In genomic region chr5:114593161-114593821, GRCm38 (mm10) we compare ENCODE assay signal across 12 mouse cellular contexts. TPM values are rescaled to one million over a fixed set of nuclear protein-coding genes. Genes with fewer than 3 reads are reported as not detected.
DNase-seq lines count a peak whose midpoint lies in the region; ATAC-seq lines count a peak whose summit lies in the region.
"Had no signal": no experiment of that assay in that cellular context is flagged by ENCODE, and none has a peak within 500 bp of the region (broad histone marks: within the 10 kb centered on the region; RNA-seq: fewer than 3 reads in every experiment).

No protein-coding gene starts in this region.

- H3K4me3 ChIP-seq in megakaryocyte, embryonic 14.5 days (replicated peaks), result peak overlapping the region; percentile 15
- no peak overlapping the region for H3K4me3 ChIP-seq in embryonic facial prominence, embryonic 14.5 days (ENCODE audit: low read depth, low read length)
- H3K4me3 ChIP-seq in hindbrain, embryonic 15.5 days, result no peak overlapping the region
- no peak overlapping the region for H3K4me3 ChIP-seq in midbrain, embryonic 16.5 days (ENCODE audit: low read depth, low read length)
- H3K4me3 ChIP-seq: heart, embryonic 15.5 days had no signal

- H3K36me3 ChIP-seq in megakaryocyte, embryonic 14.5 days (replicated peaks; ENCODE audit: low read length), result no peaks in the 10 kb centered on the region
- H3K36me3 ChIP-seq in embryonic facial prominence, embryonic 14.5 days (ENCODE audit: control insufficient read depth, insufficient read depth, low read length), result no peaks in the 10 kb centered on the region
- H3K36me3 ChIP-seq in hindbrain, embryonic 15.5 days, result no peaks in the 10 kb centered on the region
- H3K36me3 ChIP-seq in midbrain, embryonic 16.5 days (ENCODE audit: control insufficient read depth, insufficient read depth, low read length), result no peaks in the 10 kb centered on the region
- H3K36me3 ChIP-seq: heart, embryonic 15.5 days had no signal

- H3K9ac ChIP-seq in embryonic facial prominence, embryonic 14.5 days (ENCODE audit: low read depth, low read length), result no peak overlapping the region
- H3K9ac ChIP-seq in hindbrain, embryonic 15.5 days, result 0 out of 2 replicates have a peak overlapping the region, but pooled peaks have one; percentile 17
- no peak overlapping the region for H3K9ac ChIP-seq in midbrain, embryonic 16.5 days (ENCODE audit: low read depth, low read length)
- H3K9ac ChIP-seq: heart, embryonic 15.5 days; liver, embryonic 14.5 days had no signal

- H3K4me1 ChIP-seq in megakaryocyte, embryonic 14.5 days, result peaks cover 90% of the 10 kb centered on the region
- H3K4me1 ChIP-seq in embryonic facial prominence, embryonic 14.5 days (ENCODE audit: control insufficient read depth, insufficient read depth, low read length), result peaks cover 24% of the 10 kb centered on the region; the same call in 1 of the 2 replicates
- H3K4me1 ChIP-seq in hindbrain, embryonic 15.5 days (replicated peaks), result peaks cover 83% of the 10 kb centered on the region
- peaks cover 73% of the 10 kb centered on the region for H3K4me1 ChIP-seq in midbrain, embryonic 16.5 days (ENCODE audit: control insufficient read depth, insufficient read depth, low read length)

- H3K27me3 ChIP-seq in megakaryocyte, embryonic 14.5 days (replicated peaks), result peaks cover 8% of the 10 kb centered on the region
- no peaks in the 10 kb centered on the region for H3K27me3 ChIP-seq in embryonic facial prominence, embryonic 14.5 days (replicated peaks; ENCODE audit: control insufficient read depth, insufficient read depth, low read length)
- H3K27me3 ChIP-seq in hindbrain, embryonic 15.5 days, result 0 out of 2 replicates have a peak, but pooled peaks cover 5% of the 10 kb centered on the region
- no peaks in the 10 kb centered on the region for H3K27me3 ChIP-seq in midbrain, embryonic 16.5 days (ENCODE audit: control insufficient read depth, insufficient read depth, low read depth, low read length)

- no peaks in the 10 kb centered on the region for H3K9me3 ChIP-seq in megakaryocyte, embryonic 14.5 days
- H3K9me3 ChIP-seq in embryonic facial prominence, embryonic 14.5 days (ENCODE audit: control insufficient read depth, low read length), result no peaks in the 10 kb centered on the region
- no peaks in the 10 kb centered on the region for H3K9me3 ChIP-seq in hindbrain, embryonic 15.5 days
- no peaks in the 10 kb centered on the region for H3K9me3 ChIP-seq in midbrain, embryonic 16.5 days (replicated peaks; ENCODE audit: control insufficient read depth, low read length, poor library complexity, severe bottlenecking)
- H3K9me3 ChIP-seq: heart, embryonic 15.5 days had no signal

- no peak for ATAC-seq in megakaryocyte, adult 5-6 weeks (ENCODE audit: poor library complexity, severe bottlenecking)
- ATAC-seq in embryonic facial prominence, embryonic 14.5 days (ENCODE audit: low read depth), result no peak; the same call in 1 of the 2 replicates
- ATAC-seq in hindbrain, embryonic 15.5 days (ENCODE audit: low FRiP score, low read depth), result no peak
- no peak for ATAC-seq in midbrain, embryonic 16.5 days

- H3K27ac ChIP-seq in embryonic facial prominence, embryonic 14.5 days (replicated peaks; ENCODE audit: low read depth, low read length), result no peak overlapping the region
- H3K27ac ChIP-seq in hindbrain, embryonic 15.5 days (replicated peaks), result peak overlapping the region; percentile 49
- H3K27ac ChIP-seq in midbrain, embryonic 16.5 days (ENCODE audit: low read length), result peak overlapping the region; percentile 30; the same call in 1 of the 2 replicates
- H3K27ac ChIP-seq: liver, embryonic 14.5 days had no signal

- H3K4me2 ChIP-seq in embryonic facial prominence, embryonic 14.5 days (ENCODE audit: low read depth, low read length), result peak overlapping the region; percentile 17
- H3K4me2 ChIP-seq in hindbrain, embryonic 15.5 days, result peak overlapping the region; percentile 22; the same call in 1 of the 2 replicates
- H3K4me2 ChIP-seq in midbrain, embryonic 16.5 days (ENCODE audit: low read length), result no peak overlapping the region
- H3K4me2 ChIP-seq: heart, embryonic 15.5 days had no signal

- whole genome bisulfite sequencing in embryonic facial prominence, embryonic 14.5 days, result 37% methylated on average over 12 of the region's 12 CpGs
- WGBS in hindbrain, embryonic 15.5 days, result 56% methylated on average over 11 of the region's 12 CpGs
- 44% methylated on average over 12 of the region's 12 CpGs for WGBS in midbrain, embryonic 16.5 days

- intact Hi-C loops in left cerebral cortex, postnatal 14 days (cut with DNase I), result no loop called here

- peak; percentile 60 for DNase-seq in embryonic facial prominence, embryonic 14.5 days (ENCODE audit: low spot score)
- DNase-seq in left cerebral cortex, postnatal 14 days (ENCODE audit: low spot score in 2 of 2), result no peak
- DNase-seq in adrenal gland, postnatal 4 days (ENCODE audit: low spot score in 2 of 2), result no peak
- DNase-seq in urinary bladder, adult 2 months (ENCODE audit: low spot score), result no peak

RNA-seq across cellular contexts. Expression of gene Fam222a, which starts 25.5 kb away (rescaled TPM):
- 0.34 and 9.8 TPM in 2 replicates for polyA plus RNA-seq in megakaryocyte, embryonic 14.5 days (2012; ENCODE audit: insufficient read depth, low replicate concordance)
- 0.16 and 0.22 TPM in 2 replicates for total RNA-seq in megakaryocyte, adult 5-6 weeks (2015)
- total RNA-seq in megakaryocyte, adult 5-6 weeks (2017), result 0.11 and 0.69 TPM in 2 replicates
- polyA plus RNA-seq in embryonic facial prominence, embryonic 14.5 days (2014; fragmentation: Nextera tagmentation; extraction: Ambion mirVana), result 1.4 and 1.6 TPM in 2 replicates
- 6.6 and 8.3 TPM in 2 replicates for polyA plus RNA-seq in hindbrain, embryonic 15.5 days (2015; fragmentation: Nextera tagmentation; extraction: Ambion mirVana)
- polyA plus RNA-seq in midbrain, embryonic 16.5 days (2015; fragmentation: Nextera tagmentation; extraction: Ambion mirVana), result 5.3 and 6.0 TPM in 2 replicates
- total RNA-seq in left cerebral cortex, postnatal 14 days (2021), result 1 to 10 TPM; 8.1 to 9.0 TPM
- total RNA-seq in adrenal gland, postnatal 4 days (2021), result 10 to 100 TPM; 33.7 to 33.9 TPM
- polyA plus RNA-seq in urinary bladder, adult 2 months (2012; rRNA removed), result 0.17 and 0.29 TPM in 2 replicates
- total RNA-seq: CH12.LX; monocyte, adult 5-6 weeks had no signal
